Mouse (Mus musculus): Measurements from ENCODE around the gene Scn4a.
A peak's percentile ranks its signal among the peaks of the same experiment; 100 is the strongest.
"Not testable (repeated sequence)": the region's sequence is repeated elsewhere in the genome, so short reads cannot be mapped to it uniquely, and the experiment has no call there.

Scn4a gene

GRCm38 (mm10) chr11:106359350-106359749, 6.3 kb upstream of the Scn4a start:
- DNase-seq (ENCODE audit: low spot score in 2 of 2), result peak in 1 of 2 experiments; percentile 63

GRCm38 (mm10) chr11:106355382-106356128, 2.5 kb upstream of the Scn4a start:
- no peak for DNase-seq (ENCODE audit: low spot score in 2 of 2)

- DNase-seq (ENCODE audit: low spot score in 2 of 2), result no peak
These were observed 1.1 kb upstream of the Scn4a start for GRCm38 (mm10) chr11:106354181-106354580.

GRCm38 (mm10) chr11:106351941-106352340, 1.1 kb downstream of the Scn4a start:
- no peak for DNase-seq (ENCODE audit: low spot score in 2 of 2)

- no peak for DNase-seq (ENCODE audit: low spot score in 2 of 2)
These were observed 1.8 kb downstream of the Scn4a start for GRCm38 (mm10) chr11:106351253-106351652.

- no peak for DNase-seq (ENCODE audit: low spot score in 2 of 2)
These were observed 2.2 kb downstream of the Scn4a start for GRCm38 (mm10) chr11:106350853-106351252.

- no peak for DNase-seq (ENCODE audit: low spot score in 2 of 2)
These were observed 3.3 kb downstream of the Scn4a start for GRCm38 (mm10) chr11:106349772-106350171.

- no peak for DNase-seq (ENCODE audit: low spot score in 2 of 2)
These were observed 8.2 kb downstream of the Scn4a start for GRCm38 (mm10) chr11:106344910-106345309.

GRCm38 (mm10) chr11:106340990-106341520, 12.0 kb downstream of the Scn4a start:
- no peak for DNase-seq (ENCODE audit: low spot score in 2 of 2)

GRCm38 (mm10) chr11:106339323-106339722, 13.8 kb downstream of the Scn4a start:
- not testable (repeated sequence) for DNase-seq (ENCODE audit: low spot score in 2 of 2)

- DNase-seq (ENCODE audit: low spot score in 2 of 2), result no peak
These were observed 14.2 kb downstream of the Scn4a start for GRCm38 (mm10) chr11:106338870-106339269.

- DNase-seq (ENCODE audit: low spot score in 2 of 2), result no peak
These were observed 15.1 kb downstream of the Scn4a start for GRCm38 (mm10) chr11:106338029-106338428.

- no peak for DNase-seq (ENCODE audit: low spot score in 2 of 2)
These were observed 19.0 kb downstream of the Scn4a start for GRCm38 (mm10) chr11:106334066-106334465.

- no peak for DNase-seq (ENCODE audit: low spot score in 2 of 2)
These were observed 20.6 kb downstream of the Scn4a start for GRCm38 (mm10) chr11:106332458-106332857.

GRCm38 (mm10) chr11:106329682-106330081, 23.4 kb downstream of the Scn4a start:
- DNase-seq (ENCODE audit: low spot score in 2 of 2), result peak in 1 of 2 experiments; percentile 63

GRCm38 (mm10) chr11:106329128-106329527, 24.0 kb downstream of the Scn4a start:
- no peak for DNase-seq (ENCODE audit: low spot score in 2 of 2)

GRCm38 (mm10) chr11:106328521-106328920, 24.6 kb downstream of the Scn4a start:
- no peak for DNase-seq (ENCODE audit: low spot score in 2 of 2)

GRCm38 (mm10) chr11:106326475-106326874, 26.6 kb downstream of the Scn4a start:
- DNase-seq (ENCODE audit: low spot score in 2 of 2), result no peak

GRCm38 (mm10) chr11:106325566-106326206, 27.4 kb downstream of the Scn4a start:
- DNase-seq (ENCODE audit: low spot score in 2 of 2), result peak; percentile 59 to 82

- peak in 1 of 2 experiments; percentile 78 for DNase-seq (ENCODE audit: low spot score in 2 of 2)
These were observed 28.2 kb downstream of the Scn4a start for GRCm38 (mm10) chr11:106324858-106325257.

- DNase-seq (ENCODE audit: low spot score in 2 of 2), result no peak
These were observed 34.4 kb downstream of the Scn4a start for GRCm38 (mm10) chr11:106318406-106319366.

- DNase-seq (ENCODE audit: low spot score in 2 of 2), result no peak
These were observed 35.3 kb downstream of the Scn4a start for GRCm38 (mm10) chr11:106317801-106318200.

All from spleen, postnatal 10 days (tissue).